Mouse (Mus musculus): ENCODE results near the gene Rgp1.
"Not testable (repeated sequence)": the region's sequence is repeated elsewhere in the genome, so short reads cannot be mapped to it uniquely, and the experiment has no call there.

Gene Rgp1

GRCm38 (mm10) chr4:43578376-43579204 lies at the start of gene Rgp1, which contains the start of gene Gba2:
Rgp1 (plus strand) TSS chr4:43578715.
Gba2 (minus strand) TSS chr4:43578873.
- peak; percentile 84 to 86 for DNase-seq

- no peak for DNase-seq
Observed at GRCm38 (mm10) chr4:43530081-43530501, 48.4 kb upstream of the Rgp1 start.

GRCm38 (mm10) chr4:43530581-43530980 lies 47.9 kb upstream of the Rgp1 start:
- DNase-seq: peak; percentile 74 to 77

- DNase-seq: no peak
Observed at GRCm38 (mm10) chr4:43533270-43533669, 45.2 kb upstream of the Rgp1 start.

- DNase-seq: no peak
Observed at GRCm38 (mm10) chr4:43535628-43536027, 42.9 kb upstream of the Rgp1 start.

- no peak for DNase-seq
Observed at GRCm38 (mm10) chr4:43536031-43536430, 42.5 kb upstream of the Rgp1 start.

GRCm38 (mm10) chr4:43542044-43542443 lies 36.5 kb upstream of the Rgp1 start:
- no peak for DNase-seq

- no peak for DNase-seq
Observed at GRCm38 (mm10) chr4:43546375-43547047, 32.0 kb upstream of the Rgp1 start.

GRCm38 (mm10) chr4:43547160-43547559 lies 31.4 kb upstream of the Rgp1 start:
- no peak for DNase-seq

- DNase-seq: no peak
Observed at GRCm38 (mm10) chr4:43549055-43549454, 29.5 kb upstream of the Rgp1 start.

- not testable (repeated sequence) for DNase-seq
Observed at GRCm38 (mm10) chr4:43551854-43552253, 26.7 kb upstream of the Rgp1 start.

GRCm38 (mm10) chr4:43552437-43552836 lies 26.1 kb upstream of the Rgp1 start:
- no peak for DNase-seq

GRCm38 (mm10) chr4:43553891-43554290 lies 24.6 kb upstream of the Rgp1 start:
- no peak for DNase-seq

GRCm38 (mm10) chr4:43555926-43556325 lies 22.6 kb upstream of the Rgp1 start:
- DNase-seq: no peak

GRCm38 (mm10) chr4:43558028-43558630 lies 20.4 kb upstream of the Rgp1 start:
- DNase-seq: no peak

GRCm38 (mm10) chr4:43558631-43559356 lies 19.7 kb upstream of the Rgp1 start:
- peak; percentile 71 to 74 for DNase-seq

GRCm38 (mm10) chr4:43559519-43560242 lies 18.8 kb upstream of the Rgp1 start:
- no peak for DNase-seq

- DNase-seq: peak; percentile 16 to 42
Observed at GRCm38 (mm10) chr4:43560243-43560611, 18.3 kb upstream of the Rgp1 start.

- DNase-seq: no peak
Observed at GRCm38 (mm10) chr4:43560976-43561375, 17.5 kb upstream of the Rgp1 start.

- no peak for DNase-seq
Observed at GRCm38 (mm10) chr4:43561436-43561996, 17.0 kb upstream of the Rgp1 start.

- DNase-seq: peak; percentile 93
Observed at GRCm38 (mm10) chr4:43561997-43562768, 16.3 kb upstream of the Rgp1 start, which contains the start of the genes Creb3 and Tln1. Creb3 (plus strand) TSS chr4:43562332. Tln1 (minus strand) TSS chr4:43562691.

Measured in thymus, postnatal 36 days (tissue).